9 mouse cellular contexts compared by ENCODE assay signal in genomic region chr5:137885894-137886293, GRCm38 (mm10). TPM values are rescaled to one million over a fixed set of nuclear protein-coding genes. Genes with fewer than 3 reads are reported as not detected.
DNase-seq lines count a peak whose midpoint lies in the region; ATAC-seq and TF ChIP-seq lines count a peak whose summit lies in the region.
"Had no signal": no experiment of that assay in that cellular context is flagged by ENCODE, and none has a peak within 500 bp of the region (broad histone marks: within the 10 kb centered on the region; RNA-seq: fewer than 3 reads in every experiment).

No protein-coding gene starts in this region.

- in situ Hi-C loops in Patski (cut with MboI; ENCODE audit: low pct_unique_long_range_greater_than_20kb) = no loop called here

- no peak overlapping the region for H3K27ac ChIP-seq in midbrain, embryonic 10.5 days (replicated peaks)
- H3K27ac ChIP-seq in midbrain, embryonic 16.5 days (ENCODE audit: low read length) = no peak overlapping the region
- H3K27ac ChIP-seq: hindbrain, embryonic 15.5 days had no signal

- no peak overlapping the region for H3K4me2 ChIP-seq in midbrain, embryonic 16.5 days (ENCODE audit: low read length)
- H3K4me2 ChIP-seq: hindbrain, embryonic 15.5 days had no signal

- no peaks in the 10 kb centered on the region for H3K27me3 ChIP-seq in midbrain, embryonic 10.5 days (ENCODE audit: low read depth, poor library complexity, severe bottlenecking)
- H3K27me3 ChIP-seq in midbrain, embryonic 16.5 days (ENCODE audit: control insufficient read depth, insufficient read depth, low read depth, low read length) = no peaks in the 10 kb centered on the region
- peaks cover 24% of the 10 kb centered on the region for H3K27me3 ChIP-seq in Patski
- H3K27me3 ChIP-seq: hindbrain, embryonic 15.5 days had no signal

- POLR2A ChIA-PET in Patski (lab: Charles Lee) = no interaction called here

- peak; percentile 94 for TF ChIP-seq CTCF in Patski (IDR thresholded peaks at IDR 0.05)

- 14% methylated on average over 2 of the region's 2 CpGs for WGBS in midbrain, embryonic 10.5 days
- 14% methylated on average over 2 of the region's 2 CpGs for WGBS in midbrain, embryonic 16.5 days

- no peak overlapping the region for H3K9ac ChIP-seq in midbrain, embryonic 16.5 days (ENCODE audit: low read depth, low read length)
- H3K9ac ChIP-seq: hindbrain, embryonic 15.5 days had no signal

- CTCF ChIA-PET in Patski (lab: Charles Lee) = interaction anchor here (1.2 to 1.8 kb wide), 4 partner anchors 8 to 255 kb away, joined by 3 to 8 read pairs (median 4); no protein-coding TSS in a partner anchor

- DNase-seq in midbrain, embryonic 10.5 days (ENCODE audit: low spot score) = peak; percentile 31
- peak; percentile 24 for DNase-seq in Patski (ENCODE audit: low read depth, low spot score)
- peak; percentile 21 for DNase-seq in c-Kit-positive CD71-positive TER-119-positive erythroid progenitor cells, embryonic 14.5 days (ENCODE audit: low spot score)
- DNase-seq in gonadal fat pad, adult 2 months (ENCODE audit: low read depth) = peak; percentile 2
- DNase-seq in layer of hippocampus, postnatal 36 days = peak; percentile 50 to 60

- H3K4me3 ChIP-seq in midbrain, embryonic 10.5 days = no peak overlapping the region
- no peak overlapping the region for H3K4me3 ChIP-seq in midbrain, embryonic 16.5 days (ENCODE audit: low read depth, low read length)
- H3K4me3 ChIP-seq: hindbrain, embryonic 15.5 days had no signal

- H3K36me3 ChIP-seq in midbrain, embryonic 10.5 days = no peaks in the 10 kb centered on the region
- H3K36me3 ChIP-seq in midbrain, embryonic 16.5 days (ENCODE audit: control insufficient read depth, insufficient read depth, low read length) = no peaks in the 10 kb centered on the region
- H3K36me3 ChIP-seq: hindbrain, embryonic 15.5 days had no signal

- no peak for ATAC-seq in midbrain, embryonic 16.5 days
- ATAC-seq in Patski = no peak
- peak; percentile 61; the same call in 1 of the 2 replicates for ATAC-seq in megakaryocyte-erythroid progenitor cell, adult 5-6 weeks (replicated peaks; ENCODE audit: low FRiP score, low TSS enrichment, poor library complexity, severe bottlenecking)
- ATAC-seq in erythroid progenitor cell, adult 5-6 weeks (replicated peaks; ENCODE audit: low FRiP score, poor library complexity, severe bottlenecking) = no peak

- no peaks in the 10 kb centered on the region for H3K4me1 ChIP-seq in midbrain, embryonic 10.5 days
- H3K4me1 ChIP-seq in midbrain, embryonic 16.5 days (ENCODE audit: control insufficient read depth, insufficient read depth, low read length) = no peaks in the 10 kb centered on the region
- H3K4me1 ChIP-seq: hindbrain, embryonic 15.5 days had no signal

- no peaks in the 10 kb centered on the region for H3K9me3 ChIP-seq in midbrain, embryonic 10.5 days (replicated peaks)
- H3K9me3 ChIP-seq in midbrain, embryonic 16.5 days (replicated peaks; ENCODE audit: control insufficient read depth, low read length, poor library complexity, severe bottlenecking) = no peaks in the 10 kb centered on the region
- H3K9me3 ChIP-seq: hindbrain, embryonic 15.5 days had no signal

RNA-seq across cellular contexts. Expression of gene Pilrb2, which starts 14.3 kb away (rescaled TPM):
- not detected in 2 replicates for polyA plus RNA-seq in midbrain, embryonic 10.5 days (2016; fragmentation: Nextera tagmentation; extraction: Ambion mirVana)
- polyA plus RNA-seq in midbrain, embryonic 16.5 days (2015; fragmentation: Nextera tagmentation; extraction: Ambion mirVana) = not detected in 2 replicates
- not detected for polyA plus RNA-seq in Patski (2021)
- polyA plus RNA-seq in gonadal fat pad, adult 2 months (2012; rRNA removed) = 3.4 and 4.3 TPM in 2 replicates
- total RNA-seq in layer of hippocampus, postnatal 36 days (2021) = not detected
- total RNA-seq in megakaryocyte-erythroid progenitor cell, adult 5-6 weeks (2014; fragmentation: Nextera tagmentation) = 1.5 TPM in 1 of 2 replicates, not detected in the other
- not detected in 2 replicates for total RNA-seq in megakaryocyte-erythroid progenitor cell, adult 5-6 weeks (2017)
- 53.2 and 56.9 TPM in 2 replicates for total RNA-seq in erythroid progenitor cell, adult 5-6 weeks (2015; ENCODE audit: low replicate concordance)
- total RNA-seq in erythroid progenitor cell, adult 5-6 weeks (2017; ENCODE audit: low replicate concordance) = 4.0 and 17.1 TPM in 2 replicates
- polyA plus RNA-seq: hindbrain, embryonic 15.5 days had no signal

RNA-seq across cellular contexts. Expression of gene Pilrb1, which starts 28.0 kb away (rescaled TPM):
- polyA plus RNA-seq in midbrain, embryonic 10.5 days (2016; fragmentation: Nextera tagmentation; extraction: Ambion mirVana) = not detected in 2 replicates
- polyA plus RNA-seq in midbrain, embryonic 16.5 days (2015; fragmentation: Nextera tagmentation; extraction: Ambion mirVana) = 0.39 TPM in 1 of 2 replicates, not detected in the other
- not detected for polyA plus RNA-seq in Patski (2021)
- 3.2 and 3.5 TPM in 2 replicates for polyA plus RNA-seq in gonadal fat pad, adult 2 months (2012; rRNA removed)
- total RNA-seq in layer of hippocampus, postnatal 36 days (2021) = not detected
- not detected in 2 replicates for total RNA-seq in megakaryocyte-erythroid progenitor cell, adult 5-6 weeks (2014; fragmentation: Nextera tagmentation)
- not detected in 2 replicates for total RNA-seq in megakaryocyte-erythroid progenitor cell, adult 5-6 weeks (2017)
- total RNA-seq in erythroid progenitor cell, adult 5-6 weeks (2015; ENCODE audit: low replicate concordance) = 21.4 and 55.1 TPM in 2 replicates
- total RNA-seq in erythroid progenitor cell, adult 5-6 weeks (2017; ENCODE audit: low replicate concordance) = 4.1 and 15.1 TPM in 2 replicates
- polyA plus RNA-seq: hindbrain, embryonic 15.5 days had no signal

RNA-seq across cellular contexts. Expression of gene Cyp3a13, which starts 35.5 kb away (rescaled TPM):
- not detected in 2 replicates for polyA plus RNA-seq in midbrain, embryonic 10.5 days (2016; fragmentation: Nextera tagmentation; extraction: Ambion mirVana)
- not detected in 2 replicates for polyA plus RNA-seq in midbrain, embryonic 16.5 days (2015; fragmentation: Nextera tagmentation; extraction: Ambion mirVana)
- polyA plus RNA-seq in Patski (2021) = 1.3 TPM
- 0.04 and 0.05 TPM in 2 replicates for polyA plus RNA-seq in gonadal fat pad, adult 2 months (2012; rRNA removed)
- total RNA-seq in layer of hippocampus, postnatal 36 days (2021) = under 1 TPM in 1 of 2 experiments, not detected in 1; 0.25 TPM
- total RNA-seq in megakaryocyte-erythroid progenitor cell, adult 5-6 weeks (2014; fragmentation: Nextera tagmentation) = not detected in 2 replicates
- not detected in 2 replicates for total RNA-seq in megakaryocyte-erythroid progenitor cell, adult 5-6 weeks (2017)
- total RNA-seq in erythroid progenitor cell, adult 5-6 weeks (2015; ENCODE audit: low replicate concordance) = not detected in 2 replicates
- not detected in 2 replicates for total RNA-seq in erythroid progenitor cell, adult 5-6 weeks (2017; ENCODE audit: low replicate concordance)
- polyA plus RNA-seq: hindbrain, embryonic 15.5 days had no signal

RNA-seq across cellular contexts. Expression of gene Pilra, which starts 49.8 kb away (rescaled TPM):
- polyA plus RNA-seq in midbrain, embryonic 10.5 days (2016; fragmentation: Nextera tagmentation; extraction: Ambion mirVana) = 0.19 and 1.1 TPM in 2 replicates
- 0.37 and 0.48 TPM in 2 replicates for polyA plus RNA-seq in midbrain, embryonic 16.5 days (2015; fragmentation: Nextera tagmentation; extraction: Ambion mirVana)
- polyA plus RNA-seq in Patski (2021) = 0.05 TPM
- 5.4 and 7.4 TPM in 2 replicates for polyA plus RNA-seq in gonadal fat pad, adult 2 months (2012; rRNA removed)
- total RNA-seq in layer of hippocampus, postnatal 36 days (2021) = 1 to 10 TPM in 1 of 2 experiments, under 1 TPM in 1; 0.67 to 1.3 TPM
- 6.5 TPM in 1 of 2 replicates, not detected in the other for total RNA-seq in megakaryocyte-erythroid progenitor cell, adult 5-6 weeks (2014; fragmentation: Nextera tagmentation)
- not detected in 2 replicates for total RNA-seq in megakaryocyte-erythroid progenitor cell, adult 5-6 weeks (2017)
- total RNA-seq in erythroid progenitor cell, adult 5-6 weeks (2015; ENCODE audit: low replicate concordance) = 9.2 and 35.7 TPM in 2 replicates
- 10.5 and 14.4 TPM in 2 replicates for total RNA-seq in erythroid progenitor cell, adult 5-6 weeks (2017; ENCODE audit: low replicate concordance)

Comparison
In these comparisons a context has a peak if more than half of its experiments do, and no peak if none do; other contexts are left out.
1. DNase-seq: peak in every context shown above with its lines; median percentile 55 in layer of hippocampus, postnatal 36 days; 31 in midbrain, embryonic 10.5 days; 24 in Patski; 21 in c-Kit-positive CD71-positive TER-119-positive erythroid progenitor cells, embryonic 14.5 days; 2 in gonadal fat pad, adult 2 months.